Mouse (Mus musculus) CH12.LX (cell line): ENCODE measurements around the gene Gpr157. TPM values are rescaled to one million over a fixed set of nuclear protein-coding genes. Genes with fewer than 3 reads are reported as not detected.

Experiments used
- DNase-seq: peaks from one replicate; pipeline ENCODE4 v3.0.0-alpha.2; 2013; ENCODE audit errors: extremely low read depth
- H3K27ac ChIP-seq: 2 replicates; pipeline ENCODE4 v1.5.1; 2012; ENCODE audit warnings: low read depth, mild to moderate bottlenecking, control low read depth, moderate library complexity; ENCODE audit not compliant: insufficient read depth
- H3K27me3 ChIP-seq: replicated peaks from 2 replicates; pipeline ENCODE3; 2012; ENCODE audit warnings: inconsistent platforms
- H3K36me3 ChIP-seq, 2 experiments: replicated peaks in 1 of 2; 2 replicates each; pipeline versions ENCODE3 to v1.6.1; 2012; ENCODE audit warnings: inconsistent platforms in 1 of 2, low read length in 1 of 2, mild to moderate bottlenecking in 1 of 2, mixed read lengths in 1 of 2, moderate library complexity in 1 of 2; ENCODE audit not compliant: control insufficient read depth in 1 of 2, insufficient read depth in 1 of 2
- H3K4me1 ChIP-seq, 2 experiments: 2 replicates each; pipeline ENCODE4 v1.6.1; 2012; ENCODE audit warnings: inconsistent platforms in 1 of 2, moderate library complexity in 1 of 2; ENCODE audit not compliant: insufficient read depth in 2 of 2, control insufficient read depth in 1 of 2
- H3K4me2 ChIP-seq: 2 replicates; pipeline ENCODE4 v1.6.1; 2012; ENCODE audit warnings: low read depth, mild to moderate bottlenecking, control low read depth; ENCODE audit not compliant: poor library complexity, insufficient read depth, severe bottlenecking
- H3K4me3 ChIP-seq, 3 experiments: fragments of 150-350 bp in 1 of 3; sonication (generic) in 1 of 3; replicated peaks in 1 of 3; 2 replicates each; pipeline versions ENCODE3 to v1.5.1; 2011 to 2012; ENCODE audit warnings: low read depth in 2 of 3, low read length in 2 of 3, mild to moderate bottlenecking in 2 of 3, moderate library complexity in 2 of 3, control low read depth in 1 of 3, improper control_type of control experiment in 1 of 3, inconsistent platforms in 1 of 3, mixed read lengths in 1 of 3; ENCODE audit not compliant: poor library complexity in 1 of 3
- H3K79me2 ChIP-seq: replicated peaks from 2 replicates; pipeline ENCODE4 v1.6.1; 2012; ENCODE audit warnings: mild to moderate bottlenecking, moderate library complexity; ENCODE audit not compliant: control insufficient read depth, poor library complexity, insufficient read depth, severe bottlenecking; ENCODE audit errors: extremely low read depth
- H3K9ac ChIP-seq: 2 replicates; pipeline ENCODE4 v1.6.1; 2012; ENCODE audit warnings: low read depth, mild to moderate bottlenecking, control low read depth, moderate library complexity; ENCODE audit not compliant: insufficient read depth
- H3K9me3 ChIP-seq: replicated peaks from 2 replicates; pipeline ENCODE3; 2012; ENCODE audit warnings: low read length, inconsistent platforms, mixed read lengths
- BHLHE40 ChIP-seq: IDR thresholded peaks from 2 replicates; pipeline ENCODE4 v1.6.1; 2011; ENCODE audit warnings: mild to moderate bottlenecking, low read depth, low read length, improper control_type of control experiment
- CHD1 ChIP-seq: IDR thresholded peaks from 2 replicates; pipeline ENCODE4 v1.6.1; 2012; ENCODE audit warnings: low read depth, low read length, improper control_type of control experiment, inconsistent platforms
- CHD2 ChIP-seq: IDR thresholded peaks from 2 replicates; pipeline ENCODE4 v1.6.1; 2011; ENCODE audit warnings: low read length, improper control_type of control experiment
- CTCF ChIP-seq, 2 experiments: IDR thresholded peaks in 1 of 2; conservative IDR thresholded peaks in 1 of 2; 2 replicates each; pipeline ENCODE4 v1.5.1; 2011 to 2012; ENCODE audit warnings: low read depth in 2 of 2, low read length in 2 of 2, improper control_type of control experiment in 1 of 2, inconsistent platforms in 1 of 2, mild to moderate bottlenecking in 1 of 2, moderate library complexity in 1 of 2
- E2F4 ChIP-seq: IDR thresholded peaks from 2 replicates; pipeline ENCODE4 v1.6.1; 2011; ENCODE audit warnings: low read depth, low read length, improper control_type of control experiment; ENCODE audit not compliant: insufficient replicate concordance
- ELF1 ChIP-seq: IDR thresholded peaks from 2 replicates; pipeline ENCODE4 v1.6.1; 2014; ENCODE audit warnings: low read depth, mild to moderate bottlenecking, inconsistent platforms, low read length, improper control_type of control experiment
- EP300 ChIP-seq: IDR thresholded peaks from 2 replicates; pipeline ENCODE4 v1.6.1; 2011; ENCODE audit warnings: low read length, improper control_type of control experiment
- ETS1 ChIP-seq: conservative IDR thresholded peaks from 2 replicates; pipeline ENCODE4 v1.6.1; 2012; ENCODE audit warnings: low read depth, mild to moderate bottlenecking, inconsistent platforms, low read length, improper control_type of control experiment, moderate library complexity
- GABPA ChIP-seq: IDR thresholded peaks from 2 replicates; pipeline ENCODE4 v1.6.1; 2012; ENCODE audit warnings: low read depth, low read length, improper control_type of control experiment, inconsistent platforms; ENCODE audit not compliant: insufficient replicate concordance
- IRF4 ChIP-seq: IDR thresholded peaks from 2 replicates; pipeline ENCODE4 v1.6.1; 2014; ENCODE audit warnings: low read depth, mild to moderate bottlenecking, inconsistent platforms, low read length, improper control_type of control experiment
- MAX ChIP-seq: IDR thresholded peaks from 2 replicates; pipeline ENCODE4 v1.6.1; 2011; ENCODE audit warnings: low read length, improper control_type of control experiment
- MAZ ChIP-seq: IDR thresholded peaks from 2 replicates; pipeline ENCODE4 v1.6.1; 2012; ENCODE audit warnings: low read depth, mild to moderate bottlenecking, inconsistent platforms, low read length, improper control_type of control experiment, moderate library complexity
- MEF2A ChIP-seq: IDR thresholded peaks from 2 replicates; pipeline ENCODE4 v1.6.1; 2014; ENCODE audit warnings: low read depth, mild to moderate bottlenecking, inconsistent platforms, low read length, improper control_type of control experiment, borderline replicate concordance
- MXI1 ChIP-seq: IDR thresholded peaks from 2 replicates; pipeline ENCODE4 v1.6.1; 2011; ENCODE audit warnings: mild to moderate bottlenecking, low read depth, low read length, improper control_type of control experiment
- MYC ChIP-seq: IDR thresholded peaks from 2 replicates; pipeline ENCODE4 v1.6.1; 2011; ENCODE audit warnings: low read depth, mild to moderate bottlenecking, improper control_type of control experiment, low read length
- NELFE ChIP-seq: IDR thresholded peaks from 2 replicates; pipeline ENCODE4 v1.6.1; 2011; ENCODE audit warnings: low read depth, low read length, improper control_type of control experiment
- PAX5 ChIP-seq: IDR thresholded peaks from 2 replicates; pipeline ENCODE4 v1.6.1; 2012; ENCODE audit warnings: low read length, inconsistent platforms, mixed read lengths
- POLR2A ChIP-seq: IDR thresholded peaks from 2 replicates; pipeline ENCODE4 v1.6.1; 2011; ENCODE audit warnings: low read depth, mild to moderate bottlenecking, improper control_type of control experiment, low read length
- RCOR1 ChIP-seq: conservative IDR thresholded peaks from 2 replicates; pipeline ENCODE4 v1.6.1; 2012; ENCODE audit warnings: low read depth, mild to moderate bottlenecking, inconsistent platforms, low read length, improper control_type of control experiment
- SIN3A ChIP-seq: IDR thresholded peaks from 2 replicates; pipeline ENCODE4 v1.6.1; 2012; ENCODE audit warnings: low read length, improper control_type of control experiment, inconsistent platforms
- TBP ChIP-seq: conservative IDR thresholded peaks from 2 replicates; pipeline ENCODE4 v1.6.1; 2011; ENCODE audit warnings: low read depth, low read length, improper control_type of control experiment
- TCF12 ChIP-seq: IDR thresholded peaks from 2 replicates; pipeline ENCODE4 v1.6.1; 2014; ENCODE audit warnings: low read depth, mild to moderate bottlenecking, inconsistent platforms, low read length, improper control_type of control experiment
- UBTF ChIP-seq: IDR thresholded peaks from 2 replicates; pipeline ENCODE4 v1.6.1; 2012; ENCODE audit warnings: low read depth, mild to moderate bottlenecking, inconsistent platforms, low read length, improper control_type of control experiment, moderate library complexity
- USF1 ChIP-seq: IDR thresholded peaks from 2 replicates; pipeline ENCODE4 v1.6.1; 2014; ENCODE audit warnings: low read depth, mild to moderate bottlenecking, inconsistent platforms, low read length, improper control_type of control experiment
- USF2 ChIP-seq: conservative IDR thresholded peaks from 2 replicates; pipeline ENCODE4 v1.6.1; 2011; ENCODE audit warnings: low read depth, low read length, improper control_type of control experiment
- ZC3H11A ChIP-seq: IDR thresholded peaks from 2 replicates; pipeline ENCODE4 v1.6.1; 2012; ENCODE audit warnings: low read depth, mild to moderate bottlenecking, inconsistent platforms, low read length, improper control_type of control experiment
- ZNF384 ChIP-seq: IDR thresholded peaks from 2 replicates; pipeline ENCODE4 v1.6.1; 2012; ENCODE audit warnings: low read depth, low read length, improper control_type of control experiment, inconsistent platforms
- dilution Hi-C: fragments of 300-500 bp; cut with MboI; formaldehyde crosslinking; loops from 2 replicates; pipeline ENCODE4 v1.14.3; 2020; ENCODE audit warnings: low sequenced_read_pairs; ENCODE audit not compliant: extremely low pct_unique_long_range_greater_than_20kb, extremely low pct_ligation_motif_present
- in situ Hi-C: fragments of 300-500 bp; cut with MboI; formaldehyde crosslinking; loops from 3 replicates; pipeline ENCODE4 v1.14.3; 2019; ENCODE audit warnings: low sequenced_read_pairs, low pct_ligation_motif_present, low pct_unique_long_range_greater_than_20kb, mixed read lengths
- polyA plus RNA-seq: library from polyadenylated mRNA; unstranded; fragments of >175 nt; gene quantifications from 2 replicates; pipeline ENCODE4 v1.2.1, GENCODE M21; 2012; ENCODE audit warnings: low read depth; ENCODE audit not compliant: insufficient read length
- total RNA-seq, 2 experiments: library from RNA; depleted of rRNA; stranded (reverse); fragments of 300-350 nt in 1 of 2; fragments of >200 nt in 1 of 2; gene quantifications; 2 replicates each; pipeline ENCODE4 v1.2.3; 2012 to 2014

Gene Gpr157
- total and polyA plus RNA-seq, 3 experiments, result 2.6 to 3.5 (median 2.8) TPM

- TF ChIP-seq MAZ (0 out of 2 replicates have a peak, but pooled peaks have one; percentile 10), E2F4 (no peak), GABPA (no peak), UBTF (0 out of 2 replicates have a peak, but pooled peaks have one; percentile 27), ZNF384 (no peak), NELFE (no peak)
Measured at GRCm38 (mm10) chr4:150048478-150049156, 38.5 kb upstream of the Gpr157 start (continued).

GRCm38 (mm10) chr4:150049157-150049513, 38.0 kb upstream of the Gpr157 start:
- Histone ChIP-seq H3K79me2 (peaks cover 58% of the 10 kb centered on the region), H3K9me3 (peaks cover 4% of the 10 kb centered on the region), H3K4me3 (peak overlapping the region; percentile 88 to 91 (median 89)), H3K27me3 (no peaks in the 10 kb centered on the region), H3K4me2 (no peak overlapping the region), H3K9ac (peak overlapping the region; percentile 86)
- dilution Hi-C loops, result no loop called here
- peak; percentile 23 for DNase-seq
- peak; percentile 6; the same call in 1 of the 2 replicates for TF ChIP-seq UBTF
- TF ChIP-seq TBP, result no peak
- TF ChIP-seq, all 38 proteins: peak for 1
- Histone ChIP-seq H3K4me1 (peaks cover 17 to 34% of the 10 kb centered on the region in 2 experiments), H3K36me3 (peaks cover 38 to 45% of the 10 kb centered on the region in 2 experiments), H3K27ac (peak overlapping the region; percentile 88)
- in situ Hi-C loops, result no loop called here

- Histone ChIP-seq H3K27ac (peak overlapping the region; percentile 88), H3K9me3 (peaks cover 4% of the 10 kb centered on the region), H3K27me3 (no peaks in the 10 kb centered on the region), H3K4me2 (peak overlapping the region; percentile 67), H3K4me3 (peak overlapping the region; percentile 88 to 91 (median 89)), H3K36me3 (peaks cover 42 to 51% of the 10 kb centered on the region in 2 experiments), H3K9ac (peak overlapping the region; percentile 88), H3K79me2 (peaks cover 63% of the 10 kb centered on the region), H3K4me1 (peaks cover 20 to 40% of the 10 kb centered on the region in 2 experiments)
- peak; percentile 81 for DNase-seq
- dilution Hi-C loops, result no loop called here
- in situ Hi-C loops, result no loop called here
- TF ChIP-seq ETS1, result peak; percentile 59
- TF ChIP-seq SIN3A, result 0 out of 2 replicates have a peak, but pooled peaks have one; percentile 57
- TF ChIP-seq IRF4, result peak; percentile 66
- peak; percentile 27; the same call in 1 of the 2 replicates for TF ChIP-seq MEF2A
- TF ChIP-seq CHD1, result 0 out of 2 replicates have a peak, but pooled peaks have one; percentile 32
- peak; percentile 59 for TF ChIP-seq NELFE
- peak; percentile 68; the same call in 1 of the 2 replicates for TF ChIP-seq MXI1
- TF ChIP-seq CTCF (conservative IDR thresholded peaks at IDR 0.05 in 1 of 2, IDR thresholded peaks at IDR 0.05 in 1 of 2; ENCODE audit: low read depth in 2 of 2, low read length in 2 of 2), result peak in 1 of 2 experiments; percentile 64; a peak in 2 of 4 replicates
- no peak for TF ChIP-seq UBTF
- TF ChIP-seq MAZ, result peak; percentile 73
- no peak for TF ChIP-seq MYC
- peak; percentile 59 for TF ChIP-seq TCF12
- TF ChIP-seq POLR2A, result peak; percentile 33; the same call in 1 of the 2 replicates
- peak; percentile 64 for TF ChIP-seq BHLHE40
- TF ChIP-seq USF2, result no peak
- no peak; the same call in 1 of the 2 replicates for TF ChIP-seq ELF1
- no peak for TF ChIP-seq CHD2
- no peak for TF ChIP-seq ZC3H11A
- TF ChIP-seq USF1, result no peak
- no peak for TF ChIP-seq PAX5
- TF ChIP-seq ZNF384, result 0 out of 2 replicates have a peak, but pooled peaks have one; percentile 51
- no peak for TF ChIP-seq GABPA
- no peak for TF ChIP-seq EP300
- TF ChIP-seq RCOR1, result peak; percentile 17; the same call in 1 of the 2 replicates
- peak; percentile 69; the same call in 1 of the 2 replicates for TF ChIP-seq MAX
Measured at GRCm38 (mm10) chr4:150049564-150050226, 37.5 kb upstream of the Gpr157 start.
